Mouse (Mus musculus) midbrain, postnatal 0 days (tissue): ENCODE measurements around the gene Gabbr2. TPM values are rescaled to one million over a fixed set of nuclear protein-coding genes. Genes with fewer than 3 reads are reported as not detected.

Source experiments
- ATAC-seq: fragments of 200-750 bp; cut with Nextera tagmentation; 2 replicates; pipeline ENCODE4 v1.8.0; 2017; ENCODE audit warnings: moderate number of reproducible peaks, mild to moderate bottlenecking, moderate TSS enrichment, moderate library complexity; ENCODE audit not compliant: low FRiP score
- DNase-seq: peaks from one replicate; pipeline ENCODE4 v3.0.0-alpha.2; 2015; ENCODE audit warnings: low spot score
- H3K27ac ChIP-seq: fragments of 300-500 bp; sonication (generic); 2 replicates; pipeline ENCODE4 v1.5.1; 2014; ENCODE audit warnings: low read depth, mild to moderate bottlenecking, low read length, mixed read lengths
- H3K27me3 ChIP-seq: fragments of 300-500 bp; sonication (generic); 2 replicates; pipeline ENCODE4 v1.6.1; 2014; ENCODE audit warnings: low read length, control low read depth, mixed read lengths; ENCODE audit not compliant: insufficient read depth
- H3K36me3 ChIP-seq: fragments of 300-500 bp; sonication (generic); 2 replicates; pipeline ENCODE4 v1.6.1; 2014; ENCODE audit warnings: low read length, control low read depth, mixed read lengths; ENCODE audit not compliant: insufficient read depth
- H3K4me1 ChIP-seq: fragments of 300-500 bp; sonication (generic); 2 replicates; pipeline ENCODE4 v1.6.1; 2014; ENCODE audit warnings: mild to moderate bottlenecking, control low read depth, antibody characterized with exemption, low read length, mixed read lengths; ENCODE audit not compliant: insufficient read depth
- H3K4me2 ChIP-seq: fragments of 300-500 bp; sonication (generic); 2 replicates; pipeline ENCODE4 v1.6.1; 2014; ENCODE audit warnings: low read depth, mild to moderate bottlenecking, low read length, mixed read lengths; ENCODE audit not compliant: poor library complexity, severe bottlenecking
- H3K4me3 ChIP-seq: fragments of 300-500 bp; sonication (generic); 2 replicates; pipeline ENCODE4 v1.5.1; 2014; ENCODE audit warnings: low read depth, mild to moderate bottlenecking, low read length, moderate library complexity
- H3K9ac ChIP-seq: fragments of 300-500 bp; sonication (generic); replicated peaks from 2 replicates; pipeline ENCODE4 v1.6.1; 2014; ENCODE audit warnings: mild to moderate bottlenecking, low read length, moderate library complexity, mixed read lengths; ENCODE audit not compliant: poor library complexity, severe bottlenecking
- H3K9me3 ChIP-seq: fragments of 300-500 bp; sonication (generic); 2 replicates; pipeline ENCODE4 v1.6.1; 2016; ENCODE audit warnings: low read length, control low read depth
- CTCF ChIP-seq: IDR thresholded peaks from 2 replicates; pipeline ENCODE4 v1.5.1; 2016; ENCODE audit warnings: antibody characterized with exemption, mild to moderate bottlenecking
- WGBS: fragments of 180-500 bp; shearing (Covaris S2); extraction: QIAGEN DNeasy Blood & Tissue Kit; methylation state at CpG from one replicate; pipeline ENCODE4 v1.1.7; 2014; 5-methylcytosine and 5-hydroxymethylcytosine counted together
- polyA plus RNA-seq: library from polyadenylated mRNA; unstranded; fragments of >200 nt; fragmentation: Nextera tagmentation; extraction: Ambion mirVana; gene quantifications from 2 replicates; pipeline ENCODE4 v1.2.1, GENCODE M21; 2015
- total RNA-seq: library from RNA; depleted of rRNA; stranded (reverse); fragments of >200 nt; gene quantifications from 2 replicates; pipeline ENCODE4 v1.2.3, GENCODE M21; 2014; rRNA removed

Gene Gabbr2
- total and polyA plus RNA-seq, 2 experiments from 2014 or later, result 20.5 to 123 TPM

DNA sequence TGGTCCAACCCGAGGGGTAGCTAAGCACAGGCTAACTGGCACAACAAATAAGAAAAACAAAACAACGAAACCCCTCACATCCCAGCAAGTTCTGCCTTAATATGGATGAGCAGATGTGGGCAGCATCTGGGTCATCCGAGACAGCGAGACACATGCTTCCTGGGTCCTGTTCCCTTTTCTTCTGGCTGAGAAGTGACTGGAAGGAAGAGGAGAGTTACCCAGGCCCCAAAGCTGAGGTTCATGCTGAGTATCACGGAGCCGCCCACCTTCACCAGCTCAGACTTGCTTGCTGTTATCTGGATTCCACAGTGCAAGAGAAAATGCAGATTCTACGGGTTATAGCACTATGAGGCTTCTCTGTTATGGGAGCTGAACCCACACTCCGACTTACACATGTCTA is 370.7 kb downstream of the Gabbr2 start:
- no peak for DNase-seq
- TF ChIP-seq CTCF, result no peak
- Histone ChIP-seq H3K9ac (no peak overlapping the region), H3K4me2 (no peak overlapping the region), H3K9me3 (no peaks in the 10 kb centered on the region), H3K4me3 (no peak overlapping the region), H3K27ac (no peak overlapping the region), H3K27me3 (no peaks in the 10 kb centered on the region), H3K36me3 (no peaks in the 10 kb centered on the region), H3K4me1 (no peaks in the 10 kb centered on the region)
- ATAC-seq, result no peak
- WGBS, result 80% methylated on average over 8 of the region's 8 CpGs

DNA sequence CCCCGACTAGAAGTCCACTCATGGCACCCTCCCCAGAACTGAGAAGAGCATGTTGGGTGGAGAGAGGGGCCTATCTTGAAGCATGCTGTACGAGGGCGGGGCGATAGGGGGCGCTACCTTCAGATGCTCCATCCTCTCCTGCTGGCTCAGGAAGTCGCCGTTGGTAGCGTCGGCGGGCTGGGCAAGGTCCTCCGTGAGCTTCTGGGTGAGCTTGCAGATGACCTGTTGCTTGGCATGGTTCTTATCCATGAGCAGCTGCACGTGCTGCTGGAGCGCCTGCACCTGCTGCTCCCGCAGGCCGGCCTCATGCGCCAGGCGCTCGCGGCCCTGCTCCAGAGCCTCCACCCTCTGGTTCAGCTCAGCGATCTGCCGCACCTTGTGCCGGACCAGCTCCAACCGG is 371.3 kb downstream of the Gabbr2 start:
- Histone ChIP-seq H3K36me3 (no peaks in the 10 kb centered on the region), H3K4me3 (no peak overlapping the region), H3K9me3 (no peaks in the 10 kb centered on the region), H3K27ac (no peak overlapping the region), H3K4me1 (no peaks in the 10 kb centered on the region), H3K27me3 (no peaks in the 10 kb centered on the region), H3K4me2 (no peak overlapping the region), H3K9ac (no peak overlapping the region)
- ATAC-seq (no peak), DNase-seq (no peak)
- 15% methylated on average over 22 of the region's 23 CpGs for WGBS
- TF ChIP-seq CTCF, result peak; percentile 44

DNA sequence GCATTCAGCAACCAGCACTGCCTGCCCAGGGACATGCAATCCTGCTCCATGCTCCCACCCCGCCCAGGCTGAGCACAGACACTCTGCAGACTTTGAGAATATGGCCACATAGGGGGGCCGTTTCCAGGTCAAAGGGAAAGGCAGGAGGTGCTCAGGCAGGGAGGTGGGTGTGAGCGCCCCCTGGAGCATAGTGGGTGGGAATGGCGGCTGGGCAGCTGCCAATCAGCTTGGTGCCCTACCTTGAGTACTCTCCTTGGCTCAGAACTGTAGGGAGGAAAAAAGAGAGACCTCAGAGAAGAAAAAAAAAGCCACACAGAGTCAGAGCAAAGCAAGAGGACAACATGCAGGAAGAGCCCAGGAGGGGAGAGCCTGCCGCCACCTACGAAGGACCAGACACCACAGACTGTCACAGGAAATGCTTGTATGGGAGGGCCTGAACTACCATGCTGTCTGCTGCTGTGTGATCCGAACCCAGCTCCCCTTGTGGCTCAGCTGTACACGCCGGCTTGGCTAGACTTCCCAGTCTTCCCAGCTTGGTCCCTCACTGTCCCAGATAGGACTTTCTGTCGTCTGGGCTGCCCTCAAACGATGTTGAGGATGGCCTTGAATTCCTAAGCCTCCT is 373.4 kb downstream of the Gabbr2 start:
- H3K4me3 ChIP-seq, result no peak overlapping the region
- WGBS, result 61% methylated on average over 11 of the region's 11 CpGs
- no peak for ATAC-seq
- peak; percentile 38 for TF ChIP-seq CTCF
- no peak overlapping the region for H3K4me2 ChIP-seq
- no peaks in the 10 kb centered on the region for H3K4me1 ChIP-seq
- no peaks in the 10 kb centered on the region for H3K27me3 ChIP-seq
- no peaks in the 10 kb centered on the region for H3K9me3 ChIP-seq
- H3K36me3 ChIP-seq, result no peaks in the 10 kb centered on the region
- no peak overlapping the region for H3K27ac ChIP-seq
- no peak for DNase-seq
- no peak overlapping the region for H3K9ac ChIP-seq

DNA sequence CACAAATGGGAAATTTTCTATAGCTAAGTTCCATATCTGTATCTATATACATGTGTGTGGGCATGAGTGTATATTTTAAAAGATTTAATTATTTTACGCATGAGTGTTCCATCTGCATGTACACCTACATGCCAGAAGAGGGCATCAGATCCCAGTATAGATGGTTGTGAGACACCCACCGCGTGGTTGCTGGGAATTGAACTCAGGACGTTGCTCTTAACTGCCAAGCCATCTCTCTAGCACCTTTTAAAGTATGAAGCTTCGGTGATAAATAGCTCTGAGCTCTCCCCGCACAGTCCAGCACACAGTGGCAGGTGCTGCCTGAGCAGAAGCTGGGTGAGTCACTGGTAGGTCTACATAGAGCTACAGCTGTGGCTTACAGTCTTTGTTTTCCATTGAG is 374.3 kb downstream of the Gabbr2 start:
- no peaks in the 10 kb centered on the region for H3K27me3 ChIP-seq
- DNase-seq, result no peak
- 82% methylated on average over 6 of the region's 6 CpGs for WGBS
- no peaks in the 10 kb centered on the region for H3K36me3 ChIP-seq
- H3K9ac ChIP-seq, result no peak overlapping the region
- no peak overlapping the region for H3K4me3 ChIP-seq
- no peak for ATAC-seq
- TF ChIP-seq CTCF, result peak; percentile 60
- no peaks in the 10 kb centered on the region for H3K4me1 ChIP-seq
- no peaks in the 10 kb centered on the region for H3K9me3 ChIP-seq
- H3K27ac ChIP-seq, result no peak overlapping the region
- no peak overlapping the region for H3K4me2 ChIP-seq

DNA sequence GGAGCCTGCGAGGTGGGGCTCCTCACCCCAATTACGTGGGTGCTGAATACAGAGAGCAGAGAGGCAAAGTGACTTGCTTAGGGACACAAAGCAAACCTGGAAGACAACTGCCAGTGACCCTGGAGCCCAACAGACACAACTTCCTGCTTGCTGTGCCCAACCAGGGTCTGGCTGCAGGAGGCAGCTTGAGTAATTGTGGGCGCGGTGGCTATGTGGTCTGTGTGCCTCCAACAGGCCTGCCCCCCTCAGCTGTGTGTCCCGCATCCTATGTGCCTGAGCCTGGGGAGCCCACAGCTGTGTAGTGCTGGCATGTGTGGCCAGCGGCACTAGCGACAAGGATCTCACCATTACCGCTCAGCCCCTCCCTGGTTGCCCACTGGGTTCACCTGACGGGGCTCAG is 377.0 kb downstream of the Gabbr2 start:
- no peak overlapping the region for H3K27ac ChIP-seq
- no peaks in the 10 kb centered on the region for H3K27me3 ChIP-seq
- no peak overlapping the region for H3K4me3 ChIP-seq
- H3K4me2 ChIP-seq, result no peak overlapping the region
- H3K4me1 ChIP-seq, result 0 out of 2 replicates have a peak, but pooled peaks cover 4% of the 10 kb centered on the region
- H3K36me3 ChIP-seq, result no peaks in the 10 kb centered on the region
- no peak for ATAC-seq
- 81% methylated on average over 9 of the region's 9 CpGs for WGBS
- no peak for TF ChIP-seq CTCF
- no peaks in the 10 kb centered on the region for H3K9me3 ChIP-seq
- H3K9ac ChIP-seq, result no peak overlapping the region
- no peak for DNase-seq

DNA sequence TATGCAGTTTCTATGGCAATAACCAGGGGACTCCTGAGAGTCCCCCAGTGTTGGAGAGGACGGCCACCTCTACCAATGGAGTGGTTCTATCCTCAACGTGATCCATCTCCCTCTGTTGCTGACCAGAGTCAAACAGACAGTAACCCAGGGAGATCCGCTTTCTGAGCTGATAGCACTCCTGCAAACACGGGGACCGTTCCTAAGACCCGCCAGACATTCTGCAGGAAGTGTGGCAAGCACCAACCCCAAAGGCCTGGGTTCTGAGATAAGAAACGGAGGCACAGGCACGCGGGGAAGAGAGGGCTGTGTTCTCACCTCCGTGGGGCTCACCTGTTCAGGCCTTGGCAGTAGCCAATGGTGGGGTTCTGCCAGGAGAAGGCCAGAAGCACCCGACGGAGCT is 378.1 kb downstream of the Gabbr2 start:
- Histone ChIP-seq H3K27ac (no peak overlapping the region), H3K4me1 (0 out of 2 replicates have a peak, but pooled peaks cover 4% of the 10 kb centered on the region), H3K36me3 (no peaks in the 10 kb centered on the region), H3K9ac (no peak overlapping the region), H3K4me2 (no peak overlapping the region), H3K9me3 (no peaks in the 10 kb centered on the region), H3K4me3 (no peak overlapping the region), H3K27me3 (no peaks in the 10 kb centered on the region)
- ATAC-seq (no peak), DNase-seq (no peak)
- 69% methylated on average over 12 of the region's 12 CpGs for WGBS
- no peak for TF ChIP-seq CTCF

Other genes with a start within 250 kb of the Gabbr2 start
- 10.1 and 17.9 TPM in 2 replicates for gene Anks6, start 65.6 kb upstream of the Gabbr2 start, total RNA-seq
- 3.0 and 3.3 TPM in 2 replicates for gene Anks6, start 65.6 kb upstream of the Gabbr2 start, polyA plus RNA-seq
- 0.82 and 2.0 TPM in 2 replicates for gene Galnt12, start 100.0 kb upstream of the Gabbr2 start, total RNA-seq
- gene Galnt12, start 100.0 kb upstream of the Gabbr2 start, polyA plus RNA-seq, result 1.1 and 1.6 TPM in 2 replicates
- 8.2 and 20.2 TPM in 2 replicates for gene Col15a1, start 216.3 kb upstream of the Gabbr2 start, total RNA-seq
- gene Col15a1, start 216.3 kb upstream of the Gabbr2 start, polyA plus RNA-seq, result 3.8 and 5.3 TPM in 2 replicates